Mouse (Mus musculus) liver, embryonic 14.5 days (tissue): ENCODE results near the gene Thbd.

Source experiments
- CTCF ChIP-seq: IDR thresholded peaks from 2 replicates; pipeline ENCODE4 v1.5.1; 2016; ENCODE audit warnings: antibody characterized with exemption, low read depth, control low read depth
- EP300 ChIP-seq: IDR thresholded peaks from 2 replicates; pipeline ENCODE4 v1.6.1; 2016; ENCODE audit warnings: antibody characterized with exemption, low read depth

- TF ChIP-seq CTCF (no peak), EP300 (no peak)
These were observed 35.4 kb upstream of the Thbd start, which contains the start of gene Cd93 for GRCm38 (mm10) chr2:148443249-148443958.
